Mouse (Mus musculus) embryonic stem cell, embryonic (primary cell): ENCODE measurements at regions not wholly inside any gene's neighbourhood (a gene's known extent, or its start where the extent isn't known, plus 50 kb on each side); places are given as distances from the start of the nearest gene placed in this dataset.

Source experiments
- CTCF ChIA-PET, 4 experiments: fragments of 300-600 bp in 2 of 4; fragments of 350-600 bp in 2 of 4; sonication (Branson Sonifier 250); formaldehyde crosslinking; loops; one replicate each; lab custom pipeline; 2022; ENCODE audit warnings: inconsistent platforms in 2 of 4; lab: Charles Lee
- POLR2A ChIA-PET, 4 experiments: fragments of 300-600 bp in 2 of 4; fragments of 350-600 bp in 2 of 4; sonication (Branson Sonifier 250); formaldehyde crosslinking; loops; one replicate each; lab custom pipeline; 2022; ENCODE audit warnings: antibody characterized with exemption in 4 of 4, inconsistent platforms in 1 of 4; lab: Charles Lee

- POLR2A ChIA-PET: interaction anchor here in 1 of 4 experiments (2.5 kb wide), 1 partner anchor 9 kb away, joined by 8 read pairs; no protein-coding TSS in a partner anchor
- CTCF ChIA-PET: interaction anchor here in 1 of 4 experiments (0.6 to 0.7 kb wide), 2 partner anchors 10 to 70 kb away, joined by 3 to 8 read pairs; no protein-coding TSS in a partner anchor
Observed at GRCm38 (mm10) chr11:63211501-63211900, 82.7 kb downstream of the Pmp22 start.

- ChIA-PET POLR2A (interaction anchor here in 3 of 4 experiments (0.6 to 2.5 kb wide), 8 partner anchors 11 to 810 kb away, joined by 3 to 8 read pairs (median 4); no protein-coding TSS in a partner anchor), CTCF (interaction anchor here (0.5 to 2.4 kb wide), 24 partner anchors 8 to 530 kb away, joined by 3 to 15 read pairs (median 4); no protein-coding TSS in a partner anchor)
Observed at GRCm38 (mm10) chr11:63213043-63213442, 84.3 kb downstream of the Pmp22 start.

- CTCF ChIA-PET: interaction anchor here (0.5 to 2.4 kb wide), 21 partner anchors 9 to 529 kb away, joined by 3 to 15 read pairs (median 4); no protein-coding TSS in a partner anchor
- POLR2A ChIA-PET: interaction anchor here in 3 of 4 experiments (0.6 to 1.2 kb wide), 9 partner anchors 30 to 809 kb away, joined by 3 to 5 read pairs (median 3); no protein-coding TSS in a partner anchor
Observed at GRCm38 (mm10) chr11:63213901-63214425, 85.2 kb downstream of the Pmp22 start.

DNA sequence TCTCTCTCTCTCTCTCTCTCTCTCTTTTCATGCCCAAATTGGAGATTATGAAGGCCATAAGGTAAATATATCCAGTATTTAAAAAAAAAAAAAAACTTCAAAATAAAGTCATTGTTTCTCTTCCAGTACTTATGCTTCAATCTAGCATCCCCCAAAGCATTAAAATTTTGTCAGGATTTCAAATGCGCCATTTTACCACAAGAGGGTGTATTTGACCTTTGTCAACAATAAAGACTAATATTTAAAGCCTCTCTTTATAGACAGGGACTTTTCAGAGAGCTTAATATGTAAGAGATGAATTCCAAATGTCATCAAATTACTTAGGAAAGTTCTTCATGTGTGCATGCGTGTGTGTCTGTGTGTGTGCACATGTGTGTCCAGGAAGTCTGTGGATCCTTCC lies 87.2 kb downstream of the Pmp22 start:
- POLR2A ChIA-PET: interaction anchor here in 2 of 4 experiments (0.7 kb wide), 2 partner anchors 37 to 177 kb away, joined by 3 read pairs; no protein-coding TSS in a partner anchor
- CTCF ChIA-PET: interaction anchor here (0.6 to 2.2 kb wide), 7 partner anchors 18 to 713 kb away, joined by 3 to 7 read pairs (median 4); no protein-coding TSS in a partner anchor

GRCm38 (mm10) chr11:63217049-63217448 lies 88.3 kb downstream of the Pmp22 start:
- ChIA-PET POLR2A (no interaction called here), CTCF (interaction anchor here in 2 of 4 experiments (0.7 to 2.2 kb wide), 8 partner anchors 15 to 303 kb away, joined by 3 to 7 read pairs (median 4); no protein-coding TSS in a partner anchor)

- CTCF ChIA-PET: no interaction called here
- POLR2A ChIA-PET: no interaction called here
Observed at GRCm38 (mm10) chr11:63226471-63226870, 97.7 kb downstream of the Pmp22 start.

- ChIA-PET CTCF (interaction anchor here in 1 of 4 experiments (1.0 to 1.4 kb wide), 2 partner anchors 17 to 161 kb away, joined by 3 to 4 read pairs; no protein-coding TSS in a partner anchor), POLR2A (interaction anchor here in 1 of 4 experiments (0.9 to 1.4 kb wide), 3 partner anchors 14 to 628 kb away, joined by 3 to 4 read pairs (median 3); no protein-coding TSS in a partner anchor)
Observed at GRCm38 (mm10) chr11:63230786-63231185, 102.0 kb downstream of the Pmp22 start.

DNA sequence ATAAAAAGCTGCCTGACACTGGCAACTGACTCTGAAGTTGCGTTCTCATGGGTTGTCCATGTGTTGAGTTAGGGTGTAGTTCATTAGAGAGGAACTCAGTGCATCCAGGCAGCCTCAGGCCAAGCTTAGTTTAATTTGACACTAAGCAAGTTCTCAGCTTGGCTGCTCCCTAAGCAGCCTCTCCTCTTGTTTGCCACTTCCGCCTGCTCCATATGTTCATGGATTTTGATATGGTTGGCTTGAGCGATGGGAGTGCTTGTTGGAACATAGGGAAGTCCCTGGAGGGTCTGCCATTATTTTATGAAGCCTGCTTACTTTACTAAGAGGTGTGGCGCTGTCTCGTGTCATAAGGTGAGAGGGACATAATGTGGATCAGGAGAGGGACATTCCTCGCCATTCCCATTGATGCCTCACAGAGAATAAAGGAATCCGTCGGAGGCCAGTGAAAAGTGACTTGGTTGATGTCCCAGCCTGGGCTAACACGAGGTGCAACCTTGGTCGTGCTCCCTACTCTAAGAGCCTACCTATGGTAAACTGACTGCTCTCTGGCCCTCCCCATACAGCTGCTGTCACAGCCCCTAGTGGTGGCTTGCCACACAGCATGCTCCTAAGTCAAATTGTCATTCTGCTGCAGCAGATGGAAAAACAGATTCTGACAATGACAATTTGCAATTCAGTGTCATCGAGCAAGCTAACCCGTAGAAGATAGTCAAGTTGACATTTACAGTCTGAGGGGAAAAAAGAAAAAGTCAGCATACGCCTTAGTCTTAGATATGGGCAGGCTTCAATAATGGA lies 104.6 kb downstream of the Pmp22 start:
- POLR2A ChIA-PET: interaction anchor here in 2 of 4 experiments (0.6 to 1.7 kb wide), 3 partner anchors 38 to 144 kb away, joined by 3 to 5 read pairs (median 3); no protein-coding TSS in a partner anchor
- CTCF ChIA-PET: interaction anchor here (0.5 to 1.4 kb wide), 8 partner anchors 11 to 681 kb away, joined by 3 to 7 read pairs (median 5); no protein-coding TSS in a partner anchor

- ChIA-PET CTCF (interaction anchor here in 2 of 4 experiments (0.8 to 1.4 kb wide), 3 partner anchors 12 to 478 kb away, joined by 3 to 7 read pairs (median 5); no protein-coding TSS in a partner anchor), POLR2A (interaction anchor here in 3 of 4 experiments (0.5 to 1.7 kb wide), 3 partner anchors 37 to 1154 kb away, joined by 3 to 5 read pairs (median 3); no protein-coding TSS in a partner anchor)
Observed at GRCm38 (mm10) chr11:63234481-63234880, 105.7 kb downstream of the Pmp22 start.

DNA sequence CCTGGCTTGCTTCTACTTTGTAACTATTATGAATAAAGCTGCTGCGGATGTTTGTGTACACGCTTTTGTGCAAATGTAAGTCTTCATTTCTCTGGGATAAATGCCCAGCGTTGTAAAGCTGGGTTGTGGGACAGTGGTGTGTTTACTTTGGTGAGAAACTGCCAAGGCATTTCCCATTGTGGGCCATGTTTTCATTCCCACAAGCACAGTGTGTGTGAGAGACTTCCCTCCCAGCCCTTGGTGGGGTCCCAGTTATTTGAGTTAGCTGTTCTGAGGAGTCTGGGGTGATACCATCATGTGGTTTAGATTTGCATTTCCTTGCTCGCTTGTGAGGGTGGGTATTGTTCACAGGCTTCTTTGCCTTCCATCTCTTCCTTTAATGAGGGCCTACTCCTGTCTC lies 109.9 kb downstream of the Pmp22 start:
- ChIA-PET POLR2A (interaction anchor here in 1 of 4 experiments (0.6 kb wide), 1 partner anchor 117 kb away, joined by 7 read pairs; no protein-coding TSS in a partner anchor), CTCF (no interaction called here)

DNA sequence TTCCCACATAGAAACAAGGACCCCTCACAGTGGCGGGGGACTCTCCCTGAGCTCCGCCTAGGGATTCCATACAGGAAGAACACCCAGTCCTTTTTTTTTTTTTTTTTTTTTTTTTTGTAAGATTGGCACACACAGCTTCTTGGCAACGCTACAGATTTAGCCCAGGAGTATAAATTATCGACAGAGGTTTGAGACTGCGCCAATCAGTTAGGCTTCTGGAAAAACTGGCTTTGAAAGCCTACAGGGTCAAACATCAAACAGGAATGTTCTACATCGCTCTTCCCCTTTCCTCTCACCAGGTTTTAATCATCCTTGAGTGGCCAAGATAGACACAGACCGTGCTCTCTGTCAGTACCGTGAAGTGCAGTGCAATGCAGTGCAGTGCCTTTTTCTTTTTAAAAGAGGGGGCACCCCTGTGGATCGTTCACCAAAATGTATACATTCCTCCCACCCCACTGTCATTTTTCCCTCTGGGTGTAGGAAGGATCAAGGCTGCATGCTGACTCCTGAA lies 115.2 kb downstream of the Pmp22 start:
- CTCF ChIA-PET: interaction anchor here in 2 of 4 experiments (0.6 to 0.7 kb wide), 3 partner anchors 169 to 356 kb away, joined by 3 to 12 read pairs (median 7); no protein-coding TSS in a partner anchor
- POLR2A ChIA-PET: interaction anchor here in 2 of 4 experiments (0.6 to 1.1 kb wide), 5 partner anchors 8 to 1563 kb away, joined by 3 to 4 read pairs (median 3); no protein-coding TSS in a partner anchor

GRCm38 (mm10) chr11:63245041-63245440 lies 116.3 kb downstream of the Pmp22 start:
- CTCF ChIA-PET: interaction anchor here in 2 of 4 experiments (0.6 to 0.7 kb wide), 2 partner anchors 9 to 11 kb away, joined by 3 to 4 read pairs; no protein-coding TSS in a partner anchor
- POLR2A ChIA-PET: interaction anchor here in 1 of 4 experiments (1.0 to 1.1 kb wide), 2 partner anchors 9 to 14 kb away, joined by 3 read pairs; no protein-coding TSS in a partner anchor

GRCm38 (mm10) chr11:63246052-63246661 lies 117.4 kb downstream of the Pmp22 start:
- POLR2A ChIA-PET: no interaction called here
- CTCF ChIA-PET: no interaction called here

GRCm38 (mm10) chr11:63252012-63252856 lies 123.5 kb downstream of the Pmp22 start:
- ChIA-PET POLR2A (interaction anchor here in 2 of 4 experiments (0.6 to 1.3 kb wide), 3 partner anchors 19 to 497 kb away, joined by 3 to 6 read pairs (median 3); no protein-coding TSS in a partner anchor), CTCF (no interaction called here)

DNA sequence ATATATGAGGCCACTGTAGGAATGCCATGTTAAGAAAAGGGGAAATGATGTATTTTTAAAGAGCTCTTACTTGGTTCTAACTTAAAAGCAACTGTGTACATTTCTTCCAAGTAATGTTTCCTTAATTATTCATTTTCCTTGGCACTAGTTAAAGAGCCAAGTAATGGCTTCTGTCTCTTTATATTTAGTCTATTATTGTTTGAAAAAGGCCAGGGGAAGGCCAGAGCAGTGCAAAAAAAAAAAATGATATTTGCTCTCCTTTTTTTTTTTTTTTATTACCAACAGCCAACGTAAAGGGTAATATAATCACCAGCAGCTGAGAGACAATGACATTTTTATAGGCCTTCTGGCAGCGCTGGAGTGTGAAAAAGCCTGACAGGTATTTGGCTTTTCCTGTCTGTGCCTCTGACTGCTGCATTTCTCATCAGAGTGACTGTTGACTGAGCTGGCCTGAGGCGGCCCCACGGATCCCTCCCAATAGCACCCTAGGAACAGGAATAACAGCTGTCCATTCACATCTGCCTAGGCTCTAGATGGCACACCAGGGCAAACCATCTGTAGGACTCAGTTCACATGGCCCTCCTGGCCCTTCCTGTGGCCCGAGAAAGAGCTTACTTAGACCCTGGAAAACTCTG lies 124.3 kb downstream of the Pmp22 start:
- POLR2A ChIA-PET: interaction anchor here in 2 of 4 experiments (0.6 to 1.3 kb wide), 3 partner anchors 18 to 498 kb away, joined by 3 to 6 read pairs (median 3); no protein-coding TSS in a partner anchor

More for the DNA sequence above, 124.3 kb downstream of the Pmp22 start:
- CTCF ChIA-PET: interaction anchor here in 2 of 4 experiments (0.7 to 1.0 kb wide), 2 partner anchors 11 to 117 kb away, joined by 3 to 4 read pairs; no protein-coding TSS in a partner anchor
